27 mouse cellular contexts compared by ENCODE assay signal in genomic region chr2:163468866-163469265, GRCm38 (mm10). TPM values are rescaled to one million over a fixed set of nuclear protein-coding genes. Genes with fewer than 3 reads are reported as not detected.
"Had no signal": no experiment of that assay in that cellular context is flagged by ENCODE, and none has a peak within 500 bp of the region (broad histone marks: within the 10 kb centered on the region; RNA-seq: fewer than 3 reads in every experiment).

No protein-coding gene starts in this region.

- H3K9me3 ChIP-seq: limb, embryonic 10.5 days; limb, embryonic 13.5 days; midbrain, embryonic 12.5 days; neural tube, embryonic 13.5 days; stomach, embryonic 15.5 days had no signal

- ATAC-seq: liver, postnatal 0 days; lung, postnatal 0 days; midbrain, embryonic 16.5 days had no signal

- H3K4me2 ChIP-seq: limb, embryonic 13.5 days; lung, embryonic 14.5 days; midbrain, embryonic 12.5 days; neural tube, embryonic 13.5 days; stomach, embryonic 15.5 days had no signal

- H3K27me3 ChIP-seq: limb, embryonic 13.5 days; midbrain, embryonic 12.5 days; neural tube, embryonic 13.5 days; stomach, embryonic 15.5 days had no signal

- H3K4me3 ChIP-seq: layer of hippocampus, adult 2 months; limb, embryonic 10.5 days; limb, embryonic 13.5 days; midbrain, embryonic 12.5 days; myocyte; neural tube, embryonic 13.5 days; stomach, embryonic 15.5 days had no signal

- H3K27ac ChIP-seq: layer of hippocampus, adult 2 months; limb, embryonic 10.5 days; limb, embryonic 13.5 days; liver, embryonic 14.5 days; macrophage; midbrain, embryonic 12.5 days; neural tube, embryonic 13.5 days; stomach, embryonic 15.5 days had no signal

- H3K9ac ChIP-seq: limb, embryonic 13.5 days; liver, embryonic 14.5 days; liver, postnatal 0 days; lung, embryonic 14.5 days; midbrain, embryonic 12.5 days; neural tube, embryonic 13.5 days; stomach, embryonic 15.5 days had no signal

- DNase-seq: kidney, adult 9 months; kidney, postnatal 14 days; layer of hippocampus, adult 9-11 months; liver; liver, postnatal 0 days; lung, embryonic 14.5 days; retina, postnatal 1 day; right cerebral cortex, postnatal 25 days; spleen, adult 18-20 months; thymus, postnatal 25 days had no signal

RNA-seq across cellular contexts. Expression of gene R3hdml, which starts 23.3 kb away (rescaled TPM):
- total RNA-seq: layer of hippocampus, adult 2 months; layer of hippocampus, postnatal 25 days; left cerebral cortex, adult 18-20 months; left cerebral cortex, postnatal 25 days; megakaryocyte, adult 5-6 weeks; monocyte, adult 5-6 weeks; neutrophil, adult 5-6 weeks had no signal
- polyA plus RNA-seq: limb, embryonic 10.5 days; limb, embryonic 13.5 days; liver, embryonic 14.5 days; liver, postnatal 0 days; lung, embryonic 14.5 days; macrophage; midbrain, embryonic 12.5 days; neural tube, embryonic 13.5 days had no signal

RNA-seq across cellular contexts. Expression of gene Gdap1l1, which starts 30.6 kb away (rescaled TPM):
- total RNA-seq: megakaryocyte, adult 5-6 weeks; monocyte, adult 5-6 weeks; neutrophil, adult 5-6 weeks had no signal
- polyA plus RNA-seq: liver, postnatal 0 days had no signal

RNA-seq across cellular contexts. Expression of gene Hnf4a, which starts 37.7 kb away (rescaled TPM):
- total RNA-seq: layer of hippocampus, adult 2 months; layer of hippocampus, postnatal 25 days; left cerebral cortex, adult 18-20 months; left cerebral cortex, postnatal 25 days; megakaryocyte, adult 5-6 weeks; monocyte, adult 5-6 weeks; neutrophil, adult 5-6 weeks had no signal
- polyA plus RNA-seq: limb, embryonic 10.5 days; limb, embryonic 13.5 days; macrophage; midbrain, embryonic 12.5 days; midbrain, embryonic 16.5 days; myocyte; neural tube, embryonic 13.5 days had no signal
